Mouse (Mus musculus): ENCODE measurements at regions not wholly inside any gene's neighbourhood (a gene's known extent, or its start where the extent isn't known, plus 50 kb on each side); places are given as distances from the start of the nearest gene placed in this dataset.

DNA sequence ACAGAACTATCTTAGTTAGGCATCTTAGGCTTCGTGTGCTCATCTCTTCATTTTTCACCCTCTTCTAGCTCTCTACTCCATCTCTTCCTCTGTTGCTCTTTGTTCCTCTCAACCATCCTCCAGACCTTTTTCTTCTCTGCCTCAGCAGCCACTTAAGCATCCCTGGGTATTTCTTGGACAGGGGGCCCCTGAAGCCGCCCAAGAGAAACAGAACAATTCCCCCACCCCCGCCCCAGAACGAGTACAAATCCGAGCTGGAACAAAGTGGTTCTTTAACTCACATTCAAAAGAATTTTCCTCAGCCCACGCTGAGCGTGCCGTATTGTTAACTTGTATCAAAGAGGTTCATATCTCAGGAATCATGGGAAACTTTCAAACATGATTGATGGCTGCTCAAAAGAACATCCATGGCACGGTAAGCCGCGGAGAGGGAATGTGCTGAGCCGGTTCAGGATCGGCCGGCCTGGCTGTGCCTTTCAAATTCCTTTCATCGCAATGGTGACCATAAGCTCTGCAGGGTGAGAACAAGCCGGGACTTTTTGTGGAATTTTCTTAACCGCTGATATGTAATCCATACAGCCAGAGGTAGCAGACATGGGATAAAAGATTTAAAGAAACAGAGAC is 181.9 kb upstream of the Noct start:
- TF ChIP-seq ELF1 (IDR thresholded peaks at IDR 0.05; ENCODE audit: low read depth, low read length): no peak
- TF ChIP-seq POLR2AphosphoS2 (IDR thresholded peaks at IDR 0.05; ENCODE audit: low read length): no peak
- no peak for TF ChIP-seq CTCF (IDR thresholded peaks at IDR 0.05 in 2 of 3, conservative IDR thresholded peaks at IDR 0.05 in 1 of 3; ENCODE audit: control insufficient read depth in 1 of 3, insufficient read depth in 1 of 3, low read depth in 2 of 3, low read length in 3 of 3, poor library complexity in 1 of 3, severe bottlenecking in 1 of 3)
- TF ChIP-seq MAFK (IDR thresholded peaks at IDR 0.05; ENCODE audit: borderline replicate concordance, low read depth, low read length): no peak
- TF ChIP-seq POLR2A (IDR thresholded peaks at IDR 0.05; ENCODE audit: control insufficient read depth in 1 of 2, insufficient read depth in 1 of 2, low read depth in 1 of 2, low read length in 2 of 2, poor library complexity in 1 of 2): no peak
- TF ChIP-seq GATA1 (IDR thresholded peaks at IDR 0.05; ENCODE audit: low read depth, low read length): no peak

Data from MEL (cell line).